Mouse (Mus musculus) kidney, embryonic 14.5 days (tissue): ENCODE measurements around the gene Nlrp10. TPM values are rescaled to one million over a fixed set of nuclear protein-coding genes. Genes with fewer than 3 reads are reported as not detected.

Experiments used
- ATAC-seq: fragments of 200-750 bp; cut with Nextera tagmentation; 2 replicates; pipeline ENCODE4 v1.8.0; 2017; ENCODE audit warnings: moderate number of reproducible peaks, mild to moderate bottlenecking, moderate TSS enrichment, moderate library complexity; ENCODE audit not compliant: low FRiP score, low TSS enrichment
- H3K27ac ChIP-seq: fragments of 300-500 bp; sonication (generic); 2 replicates; pipeline ENCODE4 v1.5.1; 2014; ENCODE audit warnings: low read depth, mild to moderate bottlenecking, low read length, moderate library complexity, mixed read lengths
- H3K27me3 ChIP-seq: fragments of 300-500 bp; sonication (generic); 2 replicates; pipeline ENCODE4 v1.6.1; 2014; ENCODE audit warnings: mild to moderate bottlenecking, low read length; ENCODE audit not compliant: control insufficient read depth, insufficient read depth
- H3K36me3 ChIP-seq: fragments of 300-500 bp; sonication (generic); 2 replicates; pipeline ENCODE4 v1.6.1; 2014; ENCODE audit warnings: low read length, mixed read lengths; ENCODE audit not compliant: control insufficient read depth, insufficient read depth
- H3K4me1 ChIP-seq: fragments of 300-500 bp; sonication (generic); 2 replicates; pipeline ENCODE4 v1.6.1; 2014; ENCODE audit warnings: low read length, mixed read lengths; ENCODE audit not compliant: control insufficient read depth, insufficient read depth
- H3K4me2 ChIP-seq: fragments of 300-500 bp; sonication (generic); replicated peaks from 2 replicates; pipeline ENCODE4 v1.6.1; 2014; ENCODE audit warnings: low read depth, mild to moderate bottlenecking, low read length
- H3K4me3 ChIP-seq: fragments of 300-500 bp; sonication (generic); 2 replicates; pipeline ENCODE4 v1.5.1; 2014; ENCODE audit warnings: mild to moderate bottlenecking, low read length
- H3K9ac ChIP-seq: fragments of 300-500 bp; sonication (generic); 2 replicates; pipeline ENCODE4 v1.6.1; 2014; ENCODE audit warnings: low read depth, mild to moderate bottlenecking, low read length, moderate library complexity
- H3K9me3 ChIP-seq: fragments of 300-500 bp; sonication (generic); 2 replicates; pipeline ENCODE4 v1.6.1; 2016; ENCODE audit warnings: low read length; ENCODE audit not compliant: control insufficient read depth
- WGBS: fragments of 180-500 bp; shearing (Covaris S2); extraction: QIAGEN DNeasy Blood & Tissue Kit; methylation state at CpG from one replicate; pipeline ENCODE4 v1.1.7; 2014; 5-methylcytosine and 5-hydroxymethylcytosine counted together
- polyA plus RNA-seq: library from polyadenylated mRNA; unstranded; fragments of >200 nt; fragmentation: Nextera tagmentation; extraction: Ambion mirVana; gene quantifications from 2 replicates; pipeline ENCODE4 v1.2.1, GENCODE M21; 2014

Nlrp10 gene
- polyA plus RNA-seq, 1 experiment from 2014 or later, result not detected

- no peak overlapping the region for H3K9ac ChIP-seq
- H3K4me1 ChIP-seq, result no peaks in the 10 kb centered on the region
- no peaks in the 10 kb centered on the region for H3K27me3 ChIP-seq
- no peaks in the 10 kb centered on the region for H3K9me3 ChIP-seq
- no peak overlapping the region for H3K4me3 ChIP-seq
- H3K4me2 ChIP-seq, result no peak overlapping the region
- no peaks in the 10 kb centered on the region for H3K36me3 ChIP-seq
- 73% methylated on average over 11 of the region's 11 CpGs for WGBS
- H3K27ac ChIP-seq, result no peak overlapping the region
- ATAC-seq, result no peak
These were observed 1.4 kb downstream of the Nlrp10 start for GRCm38 (mm10) chr7:108928280-108929188.

- Histone ChIP-seq H3K9ac (no peak overlapping the region), H3K4me3 (no peak overlapping the region), H3K4me1 (no peaks in the 10 kb centered on the region), H3K36me3 (no peaks in the 10 kb centered on the region), H3K4me2 (no peak overlapping the region), H3K27ac (no peak overlapping the region), H3K9me3 (no peaks in the 10 kb centered on the region), H3K27me3 (no peaks in the 10 kb centered on the region)
- WGBS, result 81% methylated on average over 4 of the region's 4 CpGs
- no peak for ATAC-seq
These were observed 2.9 kb downstream of the Nlrp10 start for GRCm38 (mm10) chr7:108927043-108927442.

DNA sequence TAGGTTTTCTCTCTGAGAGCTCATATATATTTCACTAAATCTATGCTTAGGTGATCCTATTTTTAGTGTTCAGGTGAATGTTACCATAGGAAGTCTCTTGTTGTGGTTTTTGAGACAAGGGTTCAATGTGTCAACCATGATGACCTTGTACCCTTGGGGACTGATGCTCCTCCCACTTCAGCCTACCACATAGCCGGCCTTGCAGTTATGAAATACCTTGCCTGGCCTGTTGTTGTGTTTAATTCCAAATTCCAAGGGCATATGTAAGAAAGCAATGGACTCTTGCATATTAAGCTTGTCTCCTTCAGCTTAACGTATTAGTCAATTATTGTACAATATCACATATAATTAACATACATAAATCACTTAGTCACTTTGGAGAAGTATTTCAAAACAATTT is 26.0 kb downstream of the Nlrp10 start:
- Histone ChIP-seq H3K9me3 (no peaks in the 10 kb centered on the region), H3K4me2 (no peak overlapping the region), H3K36me3 (no peaks in the 10 kb centered on the region), H3K27me3 (no peaks in the 10 kb centered on the region), H3K4me1 (no peaks in the 10 kb centered on the region), H3K9ac (no peak overlapping the region), H3K4me3 (no peak overlapping the region), H3K27ac (no peak overlapping the region)
- no peak for ATAC-seq
- 81% methylated on average over 2 of the region's 2 CpGs for WGBS

- 88% methylated on average over 5 of the region's 5 CpGs for WGBS
- no peaks in the 10 kb centered on the region for H3K36me3 ChIP-seq
- no peaks in the 10 kb centered on the region for H3K27me3 ChIP-seq
- H3K4me3 ChIP-seq, result no peak within 1 kb of the TSS
- H3K9me3 ChIP-seq, result no peaks in the 10 kb centered on the region
- H3K4me2 ChIP-seq, result no peak within 1 kb of the TSS
- H3K4me1 ChIP-seq, result no peaks in the 10 kb centered on the region
- H3K27ac ChIP-seq, result no peak within 1 kb of the TSS
- no peak for ATAC-seq
- H3K9ac ChIP-seq, result no peak within 1 kb of the TSS
These were observed 35.7 kb downstream of the Nlrp10 start, which contains the start of gene Olfr519 for GRCm38 (mm10) chr7:108894320-108894719. Olfr519 (minus strand) TSS chr7:108894420.

DNA sequence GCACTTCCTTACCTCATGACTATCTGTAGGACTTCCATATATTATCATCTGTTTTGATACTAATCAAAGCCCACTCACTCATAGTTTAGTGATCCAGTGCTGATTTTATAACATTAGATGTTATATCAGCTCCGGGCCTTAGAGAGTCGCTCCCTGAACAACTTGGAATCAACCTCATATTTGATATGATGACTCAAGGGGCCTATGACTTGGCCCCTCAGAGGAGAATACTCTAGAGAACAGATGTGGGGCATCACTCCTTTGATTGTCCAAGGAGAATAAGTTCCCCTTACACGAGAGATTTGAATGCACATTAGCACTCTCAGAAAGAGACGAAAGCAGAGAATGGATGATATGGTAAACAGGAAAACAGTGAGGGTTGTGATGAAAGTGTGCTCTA is 45.1 kb downstream of the Nlrp10 start, which contains the start of gene Olfr518:
TSS of gene Olfr518 (minus strand) at position 101 of the 400 bp plus-strand sequence.
- Histone ChIP-seq H3K4me3 (no peak within 1 kb of the TSS), H3K9me3 (no peaks in the 10 kb centered on the region), H3K9ac (no peak within 1 kb of the TSS), H3K4me1 (no peaks in the 10 kb centered on the region), H3K27me3 (no peaks in the 10 kb centered on the region), H3K27ac (no peak within 1 kb of the TSS), H3K4me2 (no peak within 1 kb of the TSS), H3K36me3 (no peaks in the 10 kb centered on the region)
- ATAC-seq, result no peak
- 79% methylated on average over 4 of the region's 4 CpGs for WGBS

DNA sequence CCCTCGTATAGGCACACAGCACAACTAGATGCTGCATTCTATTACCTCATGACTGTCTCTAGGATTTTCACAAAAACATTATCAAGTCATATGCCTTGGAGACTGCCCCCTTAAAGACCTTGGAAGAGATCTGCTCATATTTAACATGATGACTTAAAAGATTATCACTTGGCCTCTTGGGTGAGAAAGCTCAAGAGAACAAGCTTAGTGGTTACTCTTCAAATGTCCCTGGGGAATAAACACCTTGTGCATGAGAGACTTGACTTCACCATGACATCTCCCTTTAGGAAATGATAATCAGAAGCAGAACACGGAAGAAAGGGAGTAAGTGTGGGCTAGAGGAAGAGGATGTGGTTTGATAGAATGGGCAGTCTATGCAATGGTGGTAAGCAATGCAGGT is 57.7 kb downstream of the Nlrp10 start, which contains the start of gene Olfr517:
TSS of gene Olfr517 (minus strand) at position 101 of the 400 bp plus-strand sequence.
- no peak for ATAC-seq
- H3K27me3 ChIP-seq, result no peaks in the 10 kb centered on the region
- 80% methylated on average over 2 of the region's 2 CpGs for WGBS

More for the DNA sequence above, 57.7 kb downstream of the Nlrp10 start, which contains the start of gene Olfr517:
- no peak within 1 kb of the TSS for H3K9ac ChIP-seq
- H3K36me3 ChIP-seq, result no peaks in the 10 kb centered on the region
- no peaks in the 10 kb centered on the region for H3K9me3 ChIP-seq
- no peaks in the 10 kb centered on the region for H3K4me1 ChIP-seq
- no peak within 1 kb of the TSS for H3K4me3 ChIP-seq
- H3K27ac ChIP-seq, result no peak within 1 kb of the TSS
- H3K4me2 ChIP-seq, result no peak within 1 kb of the TSS

Other genes starting within 250 kb of the Nlrp10 start
- not detected in 2 replicates for gene Olfr512, start 216.9 kb downstream of the Nlrp10 start, polyA plus RNA-seq
- not detected in 2 replicates for gene Olfr513, start 179.2 kb downstream of the Nlrp10 start, polyA plus RNA-seq
- gene Olfr514, start 104.2 kb downstream of the Nlrp10 start, polyA plus RNA-seq, result not detected in 2 replicates
- gene Olfr516, start 79.6 kb downstream of the Nlrp10 start, polyA plus RNA-seq, result not detected in 2 replicates
- gene Olfr517, start 57.8 kb downstream of the Nlrp10 start, polyA plus RNA-seq, result not detected in 2 replicates
- not detected in 2 replicates for gene Olfr518, start 45.2 kb downstream of the Nlrp10 start, polyA plus RNA-seq
- gene Olfr519, start 35.8 kb downstream of the Nlrp10 start, polyA plus RNA-seq, result not detected in 2 replicates
- gene Eif3f, start 4.2 kb upstream of the Nlrp10 start, polyA plus RNA-seq, result 91.7 and 109 TPM in 2 replicates
- 0.49 and 0.81 TPM in 2 replicates for gene Tub, start 20.2 kb upstream of the Nlrp10 start, polyA plus RNA-seq
- gene Ric3, start 153.2 kb upstream of the Nlrp10 start, polyA plus RNA-seq, result 1.4 and 2.2 TPM in 2 replicates
- 7.2 and 7.9 TPM in 2 replicates for gene Lmo1, start 245.0 kb upstream of the Nlrp10 start, polyA plus RNA-seq